Mouse (Mus musculus): ENCODE results near the gene Clca3a1.

Gene Clca3a1

GRCm38 (mm10) chr3:144679701-144680159, 81.0 kb downstream of the Clca3a1 start:
- no peak for DNase-seq

All from layer of hippocampus, adult 9-11 months (tissue).